Mouse (Mus musculus): ENCODE results near the gene Ano1.

The Ano1 gene

GRCm38 (mm10) chr7:144764537-144765282 lies 12.9 kb upstream of the Ano1 start:
- no peak for DNase-seq (ENCODE audit: low read depth)

- DNase-seq (ENCODE audit: low read depth), result no peak
Observed at GRCm38 (mm10) chr7:144764013-144764412, 12.2 kb upstream of the Ano1 start.

- no peak for DNase-seq (ENCODE audit: low read depth)
Observed at GRCm38 (mm10) chr7:144762496-144763235, 10.9 kb upstream of the Ano1 start.

GRCm38 (mm10) chr7:144760228-144760627 lies 8.5 kb upstream of the Ano1 start:
- DNase-seq (ENCODE audit: low read depth), result no peak

GRCm38 (mm10) chr7:144759455-144759854 lies 7.7 kb upstream of the Ano1 start:
- DNase-seq (ENCODE audit: low read depth), result no peak

- no peak for DNase-seq (ENCODE audit: low read depth)
Observed at GRCm38 (mm10) chr7:144755511-144756378, 4.0 kb upstream of the Ano1 start.

GRCm38 (mm10) chr7:144754722-144755121 lies 2.9 kb upstream of the Ano1 start:
- no peak for DNase-seq (ENCODE audit: low read depth)

- DNase-seq (ENCODE audit: low read depth), result no peak
Observed at GRCm38 (mm10) chr7:144753657-144754031, 1.9 kb upstream of the Ano1 start.

GRCm38 (mm10) chr7:144752919-144753656 lies 1.3 kb upstream of the Ano1 start:
- no peak for DNase-seq (ENCODE audit: low read depth)

- no peak for DNase-seq (ENCODE audit: low read depth)
Observed at GRCm38 (mm10) chr7:144747756-144748155, 4.0 kb downstream of the Ano1 start.

GRCm38 (mm10) chr7:144746466-144746865 lies 5.3 kb downstream of the Ano1 start:
- DNase-seq (ENCODE audit: low read depth), result no peak

GRCm38 (mm10) chr7:144743874-144744273 lies 7.9 kb downstream of the Ano1 start:
- DNase-seq (ENCODE audit: low read depth), result no peak

GRCm38 (mm10) chr7:144740643-144741042 lies 11.1 kb downstream of the Ano1 start:
- DNase-seq (ENCODE audit: low read depth), result no peak

GRCm38 (mm10) chr7:144739810-144740209 lies 12.0 kb downstream of the Ano1 start:
- DNase-seq (ENCODE audit: low read depth), result no peak

- no peak for DNase-seq (ENCODE audit: low read depth)
Observed at GRCm38 (mm10) chr7:144738357-144738798, 13.4 kb downstream of the Ano1 start.

- no peak for DNase-seq (ENCODE audit: low read depth)
Observed at GRCm38 (mm10) chr7:144731897-144732291, 19.9 kb downstream of the Ano1 start.

- DNase-seq (ENCODE audit: low read depth), result no peak
Observed at GRCm38 (mm10) chr7:144731182-144731896, 20.4 kb downstream of the Ano1 start.

GRCm38 (mm10) chr7:144724283-144724682 lies 27.5 kb downstream of the Ano1 start:
- DNase-seq (ENCODE audit: low read depth), result no peak

GRCm38 (mm10) chr7:144719956-144720355 lies 31.8 kb downstream of the Ano1 start:
- DNase-seq (ENCODE audit: low read depth), result no peak

- no peak for DNase-seq (ENCODE audit: low read depth)
Observed at GRCm38 (mm10) chr7:144717736-144718135, 34.0 kb downstream of the Ano1 start.

- DNase-seq (ENCODE audit: low read depth), result peak; percentile 78
Observed at GRCm38 (mm10) chr7:144697870-144698269, 53.9 kb downstream of the Ano1 start.

Data from 416B (cell line).